Mouse (Mus musculus) liver, adult (tissue): ENCODE results near the gene D11Wsu47e.
A peak's percentile ranks its signal among the peaks of the same experiment; 100 is the strongest.

Experiments used
- GATA4 ChIP-seq: IDR thresholded peaks from 2 replicates; pipeline ENCODE4 v1.6.1; 2014; ENCODE audit warnings: mild to moderate bottlenecking, low read length; ENCODE audit not compliant: insufficient replicate concordance

Gene D11Wsu47e

GRCm38 (mm10) chr11:113658319-113658718 is 25.9 kb upstream of the D11Wsu47e start:
- TF ChIP-seq GATA4: no peak

DNA sequence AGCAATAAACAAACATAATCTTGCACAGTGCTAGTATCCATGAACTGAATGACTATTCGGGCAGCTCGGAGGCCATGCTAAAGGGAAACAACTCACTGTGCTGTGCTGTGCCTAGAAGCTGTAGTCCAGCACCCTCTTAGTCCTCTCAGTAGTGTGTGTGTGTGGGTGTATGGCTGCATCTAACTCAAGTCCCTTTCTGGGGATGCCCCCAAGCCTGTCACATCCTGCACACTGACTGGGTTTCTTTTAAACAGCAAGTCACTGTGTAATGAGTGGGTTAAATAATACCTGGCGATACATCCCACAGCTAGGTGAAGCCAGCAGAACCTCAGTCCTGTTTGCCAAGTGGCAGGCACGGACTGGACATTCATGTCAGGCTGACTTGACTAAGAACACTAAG is 25.4 kb upstream of the D11Wsu47e start:
- TF ChIP-seq GATA4: no peak

GRCm38 (mm10) chr11:113660940-113661339 is 23.3 kb upstream of the D11Wsu47e start:
- TF ChIP-seq GATA4: no peak

GRCm38 (mm10) chr11:113661835-113662351 is 22.3 kb upstream of the D11Wsu47e start:
- TF ChIP-seq GATA4: no peak

DNA sequence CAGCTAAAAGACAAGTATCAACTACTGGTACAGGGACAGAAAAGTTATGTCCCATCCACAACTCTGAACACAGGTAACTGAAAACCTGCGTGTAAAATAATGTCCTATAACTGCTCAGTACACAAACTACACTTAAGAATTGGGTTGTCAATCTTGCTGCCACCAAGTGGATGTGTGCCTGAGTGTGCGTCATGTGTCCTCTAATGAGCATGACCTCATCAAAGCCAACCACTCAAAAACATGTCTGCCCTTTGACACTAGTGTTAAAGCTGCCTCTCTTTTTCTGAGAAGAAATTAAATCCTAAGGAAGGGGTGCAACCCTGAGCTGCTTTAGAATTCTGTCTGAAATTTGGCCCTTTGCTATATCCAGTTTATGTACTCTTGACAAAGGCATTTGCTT is 19.9 kb upstream of the D11Wsu47e start:
- TF ChIP-seq GATA4: no peak

GRCm38 (mm10) chr11:113666205-113666604 is 18.0 kb upstream of the D11Wsu47e start:
- TF ChIP-seq GATA4: no peak

DNA sequence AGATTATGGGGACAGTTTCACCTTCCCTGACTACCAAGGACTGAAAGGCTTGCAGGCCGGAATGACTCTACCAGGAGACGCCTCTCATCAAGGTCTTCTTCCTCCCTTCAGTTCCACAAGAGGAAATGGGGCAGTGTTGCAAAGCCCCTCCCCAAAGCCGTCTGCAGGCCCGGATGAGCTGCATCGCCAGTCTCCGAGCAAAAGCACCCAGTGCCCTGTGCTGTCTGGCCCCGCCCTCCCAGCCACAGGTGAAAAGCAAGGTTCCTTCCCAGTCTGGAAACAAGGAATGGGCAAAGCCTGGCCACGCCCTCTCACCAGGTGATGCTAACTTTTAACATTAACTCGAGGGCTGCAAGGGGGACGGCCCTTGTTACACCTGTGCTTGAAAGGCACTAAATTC is 17.6 kb upstream of the D11Wsu47e start:
- no peak for TF ChIP-seq GATA4

DNA sequence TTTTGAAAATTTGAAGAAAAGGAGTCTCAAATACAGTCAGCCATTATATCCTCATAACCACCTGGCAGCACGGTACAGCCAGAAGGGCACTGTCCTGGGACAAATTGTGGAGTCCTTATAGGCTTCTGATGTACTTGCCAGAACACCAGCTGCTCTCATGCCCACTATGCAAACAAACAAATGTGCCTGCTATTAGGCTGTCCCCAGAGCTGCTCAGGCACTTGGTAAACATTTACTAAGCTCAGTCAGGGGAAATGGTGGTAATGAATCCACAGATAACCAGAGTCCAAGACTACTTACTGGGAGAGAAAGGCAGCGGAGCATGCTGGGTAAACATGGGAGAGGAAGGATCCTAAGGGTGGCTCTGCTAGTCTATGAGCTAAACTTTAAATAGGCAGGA is 17.1 kb upstream of the D11Wsu47e start:
- TF ChIP-seq GATA4: peak; percentile 20; the same call in 1 of the 2 replicates

DNA sequence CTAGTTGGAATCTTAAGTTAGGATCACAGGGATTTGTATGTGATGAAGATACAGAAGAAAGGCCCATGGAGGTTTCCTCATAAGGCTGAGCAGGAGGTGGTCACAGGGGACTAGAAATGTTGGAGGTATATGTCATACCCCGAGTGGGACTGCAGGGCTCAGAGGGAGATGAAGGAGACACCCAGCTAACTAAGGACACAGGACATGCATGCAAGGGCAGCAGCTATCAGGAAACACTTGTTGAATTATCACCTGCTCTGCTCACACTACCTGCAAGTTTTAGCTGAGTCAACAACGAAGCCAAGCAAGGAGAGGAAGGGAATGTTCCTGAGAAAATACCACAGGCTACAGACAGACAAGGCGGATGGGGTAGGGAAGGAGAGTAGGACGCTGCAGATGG is 16.5 kb upstream of the D11Wsu47e start:
- TF ChIP-seq GATA4: no peak

- no peak for TF ChIP-seq GATA4
Observed at GRCm38 (mm10) chr11:113668857-113669256, 15.4 kb upstream of the D11Wsu47e start.

DNA sequence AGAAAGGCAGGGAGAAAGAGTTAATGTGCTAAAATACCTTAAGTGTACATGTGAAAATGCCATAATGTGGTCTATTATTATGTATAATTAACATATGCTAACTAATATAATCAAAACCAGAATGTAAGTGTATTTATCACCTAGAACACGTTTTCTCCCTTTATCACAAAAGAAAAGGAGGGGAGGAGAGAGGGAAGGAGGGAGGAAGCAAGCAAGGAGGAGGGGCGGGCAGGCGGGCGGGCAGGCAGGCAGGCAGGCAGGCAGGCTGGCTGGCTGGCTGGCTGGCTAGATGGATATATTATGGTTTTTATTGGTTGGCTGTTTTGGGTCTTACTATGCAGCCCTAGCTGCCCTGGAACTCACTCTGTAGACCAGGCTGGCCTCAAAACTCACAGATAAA is 14.5 kb upstream of the D11Wsu47e start:
- TF ChIP-seq GATA4: no peak

DNA sequence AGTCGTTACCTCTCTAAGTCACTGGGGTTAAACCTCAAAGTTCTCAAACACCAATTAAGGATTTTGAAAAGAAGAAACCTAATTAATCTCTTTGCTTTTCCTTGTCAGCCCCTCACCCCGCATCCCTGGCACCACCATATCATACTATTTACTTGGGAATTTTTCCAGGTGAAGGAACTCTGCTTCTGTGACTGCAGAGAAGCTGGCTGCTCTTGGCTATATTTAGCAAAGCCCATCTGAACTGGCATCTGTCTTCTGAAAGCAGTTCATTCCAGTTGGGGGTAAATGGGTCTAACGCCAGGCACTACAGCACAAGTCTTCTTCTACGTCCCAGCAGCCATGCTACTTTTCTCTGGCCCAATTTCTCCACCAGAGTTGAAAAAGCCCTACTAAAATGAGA is 10.6 kb upstream of the D11Wsu47e start:
- no peak for TF ChIP-seq GATA4

DNA sequence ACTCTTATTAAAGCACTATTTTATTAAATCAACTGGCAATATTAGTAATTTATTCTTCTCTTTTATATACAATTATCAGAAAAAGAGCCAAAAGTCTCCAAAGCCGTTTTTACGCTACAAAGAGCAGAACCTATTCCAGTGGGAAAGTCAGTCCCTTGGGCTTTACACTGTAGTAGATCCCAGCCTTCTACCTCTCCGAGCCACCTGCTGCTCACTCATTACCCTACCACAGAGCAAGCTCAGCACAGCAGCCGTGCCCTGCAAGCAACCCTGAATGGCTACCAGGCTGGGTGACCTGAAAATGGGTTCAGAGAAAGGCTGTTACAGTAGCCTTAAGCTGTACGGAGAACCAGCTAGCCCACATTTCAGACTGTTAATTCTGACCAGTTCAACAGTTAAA is 9.6 kb upstream of the D11Wsu47e start:
- TF ChIP-seq GATA4: no peak

DNA sequence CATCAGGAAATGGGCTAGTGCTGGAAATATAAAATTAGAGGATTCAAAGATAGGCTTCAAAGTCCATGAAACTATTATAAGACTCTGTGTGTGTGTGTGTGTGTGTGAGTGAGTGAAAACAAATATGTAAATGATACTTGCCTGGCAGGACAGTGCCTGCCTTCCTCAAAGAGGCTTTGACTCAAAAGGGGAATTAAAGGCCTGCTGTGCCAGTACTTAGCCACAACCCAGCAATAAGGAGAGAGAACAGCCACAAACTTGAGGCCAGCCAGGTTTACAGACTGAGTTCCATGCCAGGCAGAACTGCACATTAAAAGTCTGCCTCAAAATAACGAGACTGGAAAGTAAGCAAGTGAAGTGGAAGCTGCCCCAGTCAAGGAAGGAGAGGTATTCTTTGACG is 7.4 kb upstream of the D11Wsu47e start:
- TF ChIP-seq GATA4: no peak

GRCm38 (mm10) chr11:113677378-113677777 is 6.8 kb upstream of the D11Wsu47e start:
- no peak for TF ChIP-seq GATA4

- TF ChIP-seq GATA4: no peak
Observed at GRCm38 (mm10) chr11:113678373-113678772, 5.8 kb upstream of the D11Wsu47e start.

- TF ChIP-seq GATA4: no peak
Observed at GRCm38 (mm10) chr11:113680954-113681353, 3.3 kb upstream of the D11Wsu47e start.

DNA sequence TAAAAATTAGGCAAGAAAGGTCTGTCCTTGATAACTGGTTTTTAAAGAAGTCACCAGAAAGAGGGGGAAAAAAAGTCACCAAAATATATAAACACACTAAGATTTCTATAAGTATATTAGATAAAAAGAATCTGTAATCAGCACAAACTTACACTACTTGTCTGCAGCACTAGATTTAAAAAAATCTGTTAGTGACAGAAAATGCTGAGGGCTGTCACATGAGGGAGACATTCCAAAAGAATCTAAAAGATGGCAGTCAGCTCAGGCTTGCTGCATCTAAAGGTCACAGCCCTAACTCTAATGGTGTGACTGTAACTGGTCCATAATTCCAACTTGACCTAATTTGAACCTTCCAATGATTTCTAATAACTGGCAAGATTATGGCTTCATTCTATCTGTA is 2.2 kb upstream of the D11Wsu47e start:
- no peak for TF ChIP-seq GATA4
